Mouse (Mus musculus) subcutaneous adipose tissue, adult 2 months (tissue): ENCODE measurements around the gene Cacna1s. TPM values are rescaled to one million over a fixed set of nuclear protein-coding genes. Genes with fewer than 3 reads are reported as not detected.

Experiments used
- polyA plus RNA-seq: library from polyadenylated mRNA; depleted of rRNA; stranded (reverse); fragments of >200 nt; gene quantifications from 2 replicates; pipeline ENCODE4 v1.2.3, GENCODE M21; 2012; ENCODE audit warnings: low replicate concordance; rRNA removed

Cacna1s gene
- polyA plus RNA-seq = 0.20 and 0.23 TPM in 2 replicates

GRCm38 (mm10) chr1:136052547-136052946 is at the start of gene Cacna1s:
Gene Cacna1s, plus strand, starts transcription at chr1:136052750.

GRCm38 (mm10) chr1:136006292-136006748 is 46.2 kb upstream of the Cacna1s start, which contains the start of gene Igfn1:
Gene Igfn1, minus strand, starts transcription at chr1:136006342.

GRCm38 (mm10) chr1:136007211-136008158 is 45.1 kb upstream of the Cacna1s start, which contains the start of gene Tmem9:
Gene Tmem9, plus strand, starts transcription at chr1:136008150.

GRCm38 (mm10) chr1:136050312-136051012 is 2.1 kb upstream of the Cacna1s start, which contains the start of gene Ascl5:
Gene Ascl5, plus strand, starts transcription at chr1:136050804.

GRCm38 (mm10) chr1:136130951-136131558 is 78.5 kb downstream of the Cacna1s start, which contains the start of gene Kif21b:
Gene Kif21b, plus strand, starts transcription at chr1:136131389.

Other genes starting within 250 kb of the Cacna1s start
- gene Lad1, start 234.2 kb upstream of the Cacna1s start, polyA plus RNA-seq = 0.29 and 15.2 TPM in 2 replicates
- gene Tnnt2, start 216.4 kb upstream of the Cacna1s start, polyA plus RNA-seq = 6.1 TPM in 1 of 2 replicates, not detected in the other
- gene Pkp1, start 133.5 kb upstream of the Cacna1s start, polyA plus RNA-seq = 0.13 and 0.73 TPM in 2 replicates
- gene Igfn1, start 46.4 kb upstream of the Cacna1s start, polyA plus RNA-seq = 0.03 and 0.04 TPM in 2 replicates
- 75.2 and 139 TPM in 2 replicates for gene Tmem9, start 44.6 kb upstream of the Cacna1s start, polyA plus RNA-seq
- gene Ascl5, start 1.9 kb upstream of the Cacna1s start, polyA plus RNA-seq = not detected in 2 replicates
- 6.2 and 6.6 TPM in 2 replicates for gene Kif21b, start 78.6 kb downstream of the Cacna1s start, polyA plus RNA-seq
- gene Mroh3, start 160.1 kb downstream of the Cacna1s start, polyA plus RNA-seq = 0.69 TPM in 1 of 2 replicates, not detected in the other
- 0.04 and 7.9 TPM in 2 replicates for gene Inava, start 181.5 kb downstream of the Cacna1s start, polyA plus RNA-seq
- gene Gpr25, start 208.1 kb downstream of the Cacna1s start, polyA plus RNA-seq = 0.53 TPM in 1 of 2 replicates, not detected in the other